Mouse (Mus musculus) midbrain, embryonic 10.5 days (tissue): Measurements from ENCODE around the gene Ppp2r5d. TPM values are rescaled to one million over a fixed set of nuclear protein-coding genes. Genes with fewer than 3 reads are reported as not detected.
A peak's percentile ranks its signal among the peaks of the same experiment; 100 is the strongest.

Experiments used
- DNase-seq: peaks from one replicate; pipeline ENCODE4 v3.0.0-alpha.2; 2017; ENCODE audit warnings: low spot score
- H3K27ac ChIP-seq: fragments of 300-500 bp; sonication (generic); replicated peaks from 2 replicates; pipeline ENCODE4 v1.5.1; 2016; ENCODE audit warnings: mild to moderate bottlenecking
- H3K27me3 ChIP-seq: fragments of 300-500 bp; sonication (generic); 2 replicates; pipeline ENCODE4 v1.6.1; 2016; ENCODE audit warnings: low read depth, mild to moderate bottlenecking; ENCODE audit not compliant: poor library complexity, severe bottlenecking
- H3K36me3 ChIP-seq: fragments of 300-500 bp; sonication (generic); 2 replicates; pipeline ENCODE4 v1.6.1; 2016; ENCODE audit warnings: mild to moderate bottlenecking, moderate library complexity
- H3K4me1 ChIP-seq: fragments of 300-500 bp; sonication (generic); 2 replicates; pipeline ENCODE4 v1.6.1; 2016
- H3K4me3 ChIP-seq: fragments of 300-500 bp; sonication (generic); 2 replicates; pipeline ENCODE4 v1.5.1; 2016; ENCODE audit warnings: mild to moderate bottlenecking, moderate library complexity
- H3K9me3 ChIP-seq: fragments of 300-500 bp; sonication (generic); replicated peaks from 2 replicates; pipeline ENCODE4 v1.6.1; 2016; ENCODE audit warnings: mild to moderate bottlenecking
- WGBS: fragments of 180-500 bp; shearing (Covaris S2); methylation state at CpG from one replicate; pipeline ENCODE4 v1.1.7; 2016; 5-methylcytosine and 5-hydroxymethylcytosine counted together
- polyA plus RNA-seq: library from polyadenylated mRNA; unstranded; fragments of >200 nt; fragmentation: Nextera tagmentation; extraction: Ambion mirVana; gene quantifications from 2 replicates; pipeline ENCODE4 v1.2.1, GENCODE M21; 2016

Ppp2r5d gene
- polyA plus RNA-seq, 1 experiment from 2014 or later = 146 TPM

DNA sequence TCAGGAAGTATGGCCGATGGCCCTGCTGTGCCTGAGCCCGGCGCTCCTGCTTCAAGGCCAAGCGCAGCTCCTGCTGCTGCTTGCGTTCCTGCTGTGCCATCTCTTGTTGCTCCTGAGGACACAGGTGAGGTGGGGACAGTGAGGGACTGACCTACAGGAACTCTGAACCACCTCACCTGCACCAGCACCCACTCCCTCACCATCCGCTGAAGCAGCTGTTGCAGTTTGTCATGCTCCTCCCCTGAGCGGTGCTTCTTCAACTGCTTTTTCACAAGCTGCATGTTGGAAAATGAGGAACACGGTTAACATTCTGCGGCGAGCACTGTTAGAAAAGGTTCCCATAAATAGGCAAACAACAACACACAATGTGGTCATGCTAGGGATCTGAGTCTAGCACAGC is 35.0 kb downstream of the Ppp2r5d start:
- Histone ChIP-seq H3K27me3 (no peaks in the 10 kb centered on the region), H3K27ac (no peak overlapping the region), H3K36me3 (peaks cover 79% of the 10 kb centered on the region), H3K4me1 (peaks cover 23% of the 10 kb centered on the region), H3K9me3 (no peaks in the 10 kb centered on the region), H3K4me3 (no peak overlapping the region)
- 96% methylated on average over 10 of the region's 10 CpGs for WGBS
- no peak for DNase-seq

DNA sequence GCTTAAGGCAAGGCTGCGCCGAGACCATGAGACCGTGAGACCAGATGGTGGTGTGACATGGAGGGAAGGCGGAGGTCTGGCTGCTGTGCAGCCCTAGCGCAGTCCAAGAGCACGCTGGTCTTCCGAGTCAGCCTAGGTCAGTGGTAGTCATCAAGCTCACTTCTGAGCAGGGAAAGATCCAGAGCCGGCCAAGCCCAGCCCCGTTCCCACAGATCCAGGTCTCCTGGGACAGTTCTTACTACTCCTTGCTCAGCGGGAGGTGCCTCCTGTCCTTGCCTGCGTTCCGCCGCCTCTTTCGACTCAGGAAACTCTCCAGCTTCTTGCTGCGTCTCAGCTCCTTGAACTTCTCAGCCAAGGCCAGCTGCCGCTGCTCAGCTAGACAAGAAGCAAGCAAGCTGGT is 37.2 kb downstream of the Ppp2r5d start:
- Histone ChIP-seq H3K27ac (no peak overlapping the region), H3K9me3 (no peaks in the 10 kb centered on the region), H3K4me3 (no peak overlapping the region), H3K27me3 (no peaks in the 10 kb centered on the region), H3K36me3 (peaks cover 92% of the 10 kb centered on the region), H3K4me1 (peaks cover 5% of the 10 kb centered on the region)
- no peak for DNase-seq
- 92% methylated on average over 16 of the region's 16 CpGs for WGBS

DNA sequence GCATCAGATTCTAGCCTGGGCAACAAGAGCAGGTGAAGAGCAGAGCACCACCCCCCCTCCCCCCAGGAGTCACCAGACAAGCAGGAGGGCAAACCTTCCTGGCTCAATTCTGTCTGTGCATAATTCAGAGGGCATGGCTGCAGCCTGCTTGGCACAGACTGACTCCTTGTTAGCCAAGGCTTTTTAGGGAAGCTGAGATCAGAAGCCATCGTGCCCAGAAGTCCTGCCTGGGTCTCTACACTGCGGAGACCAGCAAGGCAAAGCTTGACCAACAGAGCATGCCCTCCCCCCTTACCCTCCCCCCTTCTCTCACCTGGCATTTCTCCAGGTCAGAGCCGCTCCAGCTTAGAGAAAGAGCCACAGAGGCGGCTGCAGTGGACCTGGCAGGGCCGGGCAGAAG is 42.2 kb downstream of the Ppp2r5d start:
- Histone ChIP-seq H3K9me3 (no peaks in the 10 kb centered on the region), H3K27ac (no peak overlapping the region), H3K4me3 (no peak overlapping the region), H3K27me3 (no peaks in the 10 kb centered on the region), H3K4me1 (no peaks in the 10 kb centered on the region), H3K36me3 (peaks cover 96% of the 10 kb centered on the region)
- no peak for DNase-seq
- WGBS = 86% methylated on average over 5 of the region's 5 CpGs

DNA sequence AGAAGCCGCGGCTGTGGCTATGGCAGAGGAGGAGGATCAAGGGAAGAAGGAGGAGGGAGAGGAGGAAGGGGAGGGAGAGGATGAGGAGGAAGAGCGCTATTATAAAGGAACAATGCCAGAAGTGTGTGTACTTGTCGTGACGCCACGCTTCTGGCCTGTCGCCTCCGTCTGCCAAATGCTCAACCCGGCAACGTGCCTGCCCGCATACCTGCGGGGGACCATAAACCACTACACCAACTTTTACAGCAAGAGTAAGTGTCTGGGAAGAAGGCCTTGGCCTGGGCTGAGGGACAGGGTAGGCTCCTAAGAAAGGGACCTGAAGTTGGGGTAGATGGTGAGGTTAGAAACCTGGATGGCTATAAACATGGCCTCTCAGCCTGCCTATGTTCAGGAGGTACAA is 42.9 kb downstream of the Ppp2r5d start:
- 95% methylated on average over 12 of the region's 12 CpGs for WGBS
- DNase-seq = no peak
- no peaks in the 10 kb centered on the region for H3K9me3 ChIP-seq
- H3K36me3 ChIP-seq = peaks cover 98% of the 10 kb centered on the region
- H3K27ac ChIP-seq = no peak overlapping the region
- no peaks in the 10 kb centered on the region for H3K27me3 ChIP-seq
- no peak overlapping the region for H3K4me3 ChIP-seq
- no peaks in the 10 kb centered on the region for H3K4me1 ChIP-seq

DNA sequence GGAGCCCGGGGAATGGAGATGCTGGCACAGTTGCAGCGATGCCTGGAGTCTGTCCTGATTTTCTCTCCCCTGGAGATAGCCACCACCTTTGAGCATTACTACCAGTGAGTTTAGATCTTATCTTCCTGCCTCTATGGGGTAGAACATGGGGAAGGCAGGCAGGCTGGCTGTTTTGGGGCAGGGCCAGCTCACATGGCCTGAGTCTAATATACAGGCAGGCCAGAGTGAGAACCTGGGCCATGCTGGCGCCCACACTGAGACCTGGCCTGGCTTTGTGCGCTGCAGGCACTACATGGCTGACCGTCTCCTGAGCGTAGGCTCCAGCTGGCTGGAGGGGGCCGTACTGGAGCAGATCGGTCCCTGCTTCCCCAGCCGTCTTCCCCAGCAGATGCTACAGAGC is 43.6 kb downstream of the Ppp2r5d start:
- Histone ChIP-seq H3K4me1 (no peaks in the 10 kb centered on the region), H3K9me3 (no peaks in the 10 kb centered on the region), H3K36me3 (peaks cover 98% of the 10 kb centered on the region), H3K27me3 (no peaks in the 10 kb centered on the region), H3K4me3 (no peak overlapping the region), H3K27ac (no peak overlapping the region)
- no peak for DNase-seq
- WGBS = 95% methylated on average over 9 of the region's 9 CpGs

DNA sequence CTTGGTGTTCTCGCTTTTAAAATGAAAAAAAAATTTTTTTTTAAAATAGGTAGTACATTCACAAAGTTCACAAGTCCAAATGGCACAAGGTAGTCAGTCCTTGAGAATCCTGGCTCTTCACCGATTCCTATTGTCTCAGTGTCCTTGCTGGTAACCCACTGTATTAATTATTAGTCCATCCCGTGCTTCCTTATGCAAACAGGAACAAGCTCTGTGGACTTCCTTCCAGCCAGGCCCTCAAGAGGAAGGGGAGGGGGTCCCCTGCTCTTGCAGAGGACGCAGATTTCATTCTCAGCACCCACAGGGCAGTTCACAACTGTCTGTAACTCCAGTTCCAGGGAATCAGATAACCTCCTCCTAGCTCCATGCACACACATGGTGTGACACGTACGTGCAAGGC is 48.9 kb downstream of the Ppp2r5d start:
- Histone ChIP-seq H3K36me3 (peaks cover 92% of the 10 kb centered on the region), H3K27ac (no peak overlapping the region), H3K27me3 (no peaks in the 10 kb centered on the region), H3K4me3 (no peak overlapping the region), H3K9me3 (no peaks in the 10 kb centered on the region), H3K4me1 (peaks cover 19% of the 10 kb centered on the region)
- no peak for DNase-seq
- WGBS = 89% methylated on average over 6 of the region's 6 CpGs

DNA sequence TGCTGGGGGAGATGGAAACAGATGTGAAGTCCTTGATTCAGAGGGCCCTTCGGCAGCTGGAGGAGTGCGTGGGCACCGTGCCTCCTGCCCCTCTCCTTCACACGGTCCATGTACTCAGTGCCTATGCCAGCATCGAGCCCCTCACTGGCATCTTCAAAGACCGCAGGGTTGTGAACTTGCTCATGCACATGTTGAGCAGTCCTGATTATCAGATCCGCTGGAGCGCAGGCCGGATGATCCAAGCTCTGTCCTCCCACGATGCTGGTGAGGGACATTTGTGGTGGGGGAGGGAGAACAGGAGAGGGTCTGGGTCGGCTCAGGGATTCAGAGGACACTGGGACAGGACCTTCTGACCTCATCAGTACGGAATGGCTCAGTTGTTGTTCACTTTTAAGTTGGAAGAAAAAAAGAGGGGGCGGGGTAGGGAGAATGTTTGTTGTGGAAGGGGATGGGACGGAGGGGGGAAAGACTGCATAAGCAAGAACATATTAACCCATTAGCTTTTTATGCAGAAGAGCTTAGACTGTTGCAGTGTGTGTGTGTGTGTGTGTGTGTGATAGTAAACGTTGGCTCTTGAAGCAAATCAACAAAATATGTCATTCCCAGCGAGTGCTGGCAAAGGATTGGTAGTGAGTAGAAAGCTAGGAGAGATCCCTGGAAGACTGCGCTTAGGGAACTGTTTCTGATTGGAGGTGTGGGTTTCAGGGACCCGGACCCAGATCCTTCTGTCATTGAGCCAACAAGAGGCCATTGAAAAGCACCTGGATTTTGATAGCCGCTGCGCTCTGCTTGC is 53.0 kb downstream of the Ppp2r5d start:
- H3K4me3 ChIP-seq = peak overlapping the region; percentile 82
- H3K27me3 ChIP-seq = no peaks in the 10 kb centered on the region
- H3K4me1 ChIP-seq = peaks cover 43% of the 10 kb centered on the region
- no peak for DNase-seq
- 80% methylated on average over 20 of the region's 20 CpGs for WGBS
- no peaks in the 10 kb centered on the region for H3K9me3 ChIP-seq
- peaks cover 70% of the 10 kb centered on the region for H3K36me3 ChIP-seq
- peak overlapping the region; percentile 96 for H3K27ac ChIP-seq

DNA sequence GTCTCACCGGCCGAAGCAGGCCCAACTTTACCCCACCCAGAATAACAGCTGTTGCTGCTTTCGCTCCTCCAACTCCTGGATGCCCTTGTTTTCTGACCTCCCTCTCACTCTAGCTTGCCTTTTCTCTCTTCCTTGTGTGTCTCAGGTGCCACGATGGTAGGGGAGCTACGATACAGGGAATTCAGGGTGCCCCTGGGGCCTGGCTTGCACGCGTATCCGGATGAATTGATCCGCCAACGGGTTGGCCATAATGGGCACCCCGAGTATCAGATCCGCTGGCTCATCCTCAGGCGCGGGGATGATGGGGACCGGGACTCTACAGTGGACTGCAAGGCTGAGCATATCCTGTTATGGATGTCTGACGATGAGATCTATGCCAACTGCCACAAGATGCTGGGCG is 53.6 kb downstream of the Ppp2r5d start:
- Histone ChIP-seq H3K27ac (peak overlapping the region; percentile 96), H3K4me1 (peaks cover 49% of the 10 kb centered on the region)
- WGBS = 82% methylated on average over 17 of the region's 17 CpGs

DNA sequence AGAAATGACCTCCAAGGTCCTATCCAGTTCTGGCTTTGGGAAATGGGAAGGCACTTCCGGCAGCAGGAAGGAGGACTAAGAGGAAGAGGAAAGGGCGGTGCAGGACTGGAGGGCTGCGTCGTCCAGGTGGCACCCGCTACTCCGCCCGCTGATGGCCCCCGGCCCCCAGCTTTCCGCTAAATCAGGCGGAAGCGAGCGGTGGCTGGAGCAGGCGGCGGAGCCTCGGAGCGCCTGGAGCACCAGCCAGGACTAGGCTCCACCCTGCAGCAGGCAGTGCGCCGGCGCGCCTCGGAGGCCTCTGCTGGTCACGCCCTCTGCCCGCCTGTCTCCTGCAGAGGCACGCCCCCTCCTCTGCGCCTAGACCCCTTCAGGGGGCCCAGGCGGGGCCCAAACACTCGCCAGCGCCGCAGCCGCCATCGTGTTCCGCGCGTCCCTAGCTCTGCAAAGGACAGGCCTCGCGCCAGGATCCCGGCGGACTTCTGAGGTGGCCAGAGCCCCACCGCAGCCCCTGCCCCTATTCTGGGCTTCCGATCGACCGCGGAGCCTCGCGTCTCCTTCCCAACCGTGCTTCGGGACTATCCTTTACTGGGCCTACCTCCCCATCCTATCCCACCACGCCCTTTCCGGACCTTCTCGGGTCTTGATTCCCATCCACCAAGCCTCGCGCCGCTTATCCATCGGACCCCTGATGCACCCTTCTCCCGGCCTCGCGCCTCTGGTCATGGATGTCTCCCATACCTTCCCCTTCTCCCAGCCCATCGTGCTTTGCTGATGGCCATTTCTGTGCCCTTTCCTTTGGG is 54.5 kb downstream of the Ppp2r5d start, which contains the start of gene Cul7:
TSS of gene Cul7 (plus strand) at position 106 of the 800 bp plus-strand sequence.
- 2% methylated on average over 58 of the region's 58 CpGs for WGBS
- Histone ChIP-seq H3K27ac (peak within 1 kb of the TSS; percentile 96), H3K4me1 (peaks cover 50% of the 10 kb centered on the region), H3K9me3 (no peaks in the 10 kb centered on the region), H3K4me3 (peak within 1 kb of the TSS; percentile 82), H3K36me3 (peaks cover 55% of the 10 kb centered on the region), H3K27me3 (no peaks in the 10 kb centered on the region)
- peak; percentile 94 for DNase-seq

More for the DNA sequence above, 53.6 kb downstream of the Ppp2r5d start:
- DNase-seq = no peak
- no peaks in the 10 kb centered on the region for H3K9me3 ChIP-seq
- peaks cover 63% of the 10 kb centered on the region for H3K36me3 ChIP-seq
- peak overlapping the region; percentile 82 for H3K4me3 ChIP-seq
- H3K27me3 ChIP-seq = no peaks in the 10 kb centered on the region

DNA sequence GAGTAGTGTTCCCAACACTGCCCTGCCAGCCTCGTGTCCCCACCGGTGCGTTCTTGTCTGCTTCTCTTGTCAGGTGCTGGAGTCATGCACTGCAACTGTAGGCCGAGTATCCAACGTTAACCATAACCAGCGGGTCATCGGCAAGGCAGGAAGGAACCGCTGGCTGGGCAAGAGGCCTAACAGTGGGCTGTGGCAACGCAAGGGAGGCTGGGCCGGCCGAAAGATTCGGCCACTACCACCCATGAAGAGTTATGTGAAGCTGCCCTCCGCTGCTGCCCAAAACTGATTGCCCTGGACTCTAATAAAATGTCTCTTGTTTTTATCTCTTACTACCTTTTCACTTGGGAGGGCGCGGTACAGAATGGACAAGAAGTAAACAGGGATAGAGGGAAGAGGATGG is 55.1 kb downstream of the Ppp2r5d start:
- H3K27ac ChIP-seq = peak overlapping the region; percentile 96
- H3K9me3 ChIP-seq = no peaks in the 10 kb centered on the region
- 47% methylated on average over 15 of the region's 15 CpGs for WGBS
- DNase-seq = no peak
- no peaks in the 10 kb centered on the region for H3K27me3 ChIP-seq
- peaks cover 50% of the 10 kb centered on the region for H3K36me3 ChIP-seq
- peak overlapping the region; percentile 82 for H3K4me3 ChIP-seq
- peaks cover 56% of the 10 kb centered on the region for H3K4me1 ChIP-seq

DNA sequence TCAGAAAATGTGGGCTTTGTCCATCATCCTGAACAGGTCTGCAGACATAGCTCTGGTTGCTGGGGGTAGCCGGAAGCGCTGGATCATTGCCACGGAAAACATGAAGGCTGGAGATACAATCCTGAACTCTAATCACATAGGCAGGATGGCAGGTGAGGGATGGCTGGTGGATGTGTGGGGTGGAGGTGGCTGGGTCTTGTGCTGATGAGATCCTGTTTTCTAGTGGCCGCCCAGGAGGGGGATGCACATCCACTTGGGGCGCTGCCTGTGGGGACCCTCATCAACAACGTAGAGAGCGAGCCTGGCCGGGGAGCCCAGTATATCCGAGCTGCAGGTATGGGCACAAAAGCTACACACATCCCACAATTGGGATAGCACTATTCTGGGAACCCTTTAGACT is 56.5 kb downstream of the Ppp2r5d start:
- Histone ChIP-seq H3K9me3 (no peaks in the 10 kb centered on the region), H3K4me3 (0 out of 2 replicates have a peak overlapping the region, but pooled peaks have one; percentile 7), H3K4me1 (peaks cover 64% of the 10 kb centered on the region), H3K27ac (no peak overlapping the region), H3K36me3 (peaks cover 36% of the 10 kb centered on the region), H3K27me3 (no peaks in the 10 kb centered on the region)
- DNase-seq = no peak
- 89% methylated on average over 9 of the region's 9 CpGs for WGBS

DNA sequence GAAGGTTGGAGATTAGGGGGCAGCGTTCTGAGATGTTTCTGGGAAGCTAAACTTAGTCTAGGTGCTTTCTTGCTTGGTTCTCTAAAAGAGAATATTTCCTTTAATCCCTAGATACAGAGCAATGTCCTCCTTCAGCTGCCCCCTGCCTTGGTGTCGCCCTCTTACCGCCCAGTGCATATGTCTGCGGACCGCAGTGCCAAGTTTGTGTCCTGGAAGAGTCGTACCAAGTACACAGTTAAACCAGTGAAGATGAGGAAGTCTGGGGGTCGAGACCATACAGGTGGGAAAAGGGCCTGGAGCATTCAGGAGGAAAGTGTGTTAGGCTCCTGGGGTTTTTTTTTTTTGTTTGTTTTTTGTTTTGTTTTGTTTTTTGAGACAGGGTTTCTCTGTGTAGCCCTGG is 57.6 kb downstream of the Ppp2r5d start:
- DNase-seq = no peak
- Histone ChIP-seq H3K4me3 (0 out of 2 replicates have a peak overlapping the region, but pooled peaks have one; percentile 80), H3K36me3 (peaks cover 28% of the 10 kb centered on the region), H3K27me3 (no peaks in the 10 kb centered on the region), H3K27ac (no peak overlapping the region), H3K9me3 (no peaks in the 10 kb centered on the region), H3K4me1 (peaks cover 57% of the 10 kb centered on the region)
- 95% methylated on average over 7 of the region's 7 CpGs for WGBS

DNA sequence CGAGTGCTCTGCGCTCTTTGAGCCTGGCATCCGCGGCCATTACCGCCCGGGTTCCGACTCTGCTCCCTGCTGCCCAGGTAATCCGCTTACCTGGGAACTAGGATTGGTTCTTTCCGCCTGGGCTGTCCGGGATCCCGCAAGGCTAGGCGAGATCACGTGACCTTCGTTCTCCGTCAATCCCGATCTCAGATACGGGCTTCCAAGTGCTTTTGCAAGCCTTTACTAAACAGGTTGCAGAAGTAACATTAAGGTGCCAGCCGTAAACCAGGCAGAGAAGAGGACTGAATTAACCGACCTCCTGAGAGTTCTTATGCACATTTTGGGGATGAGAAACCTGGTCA is 58.6 kb downstream of the Ppp2r5d start:
- Histone ChIP-seq H3K27me3 (no peaks in the 10 kb centered on the region), H3K27ac (peak overlapping the region; percentile 90), H3K9me3 (no peaks in the 10 kb centered on the region), H3K4me1 (peaks cover 47% of the 10 kb centered on the region), H3K4me3 (peak overlapping the region; percentile 80), H3K36me3 (peaks cover 31% of the 10 kb centered on the region)
- DNase-seq = no peak
- under 1% methylated on average over 19 of the region's 19 CpGs for WGBS
